Mouse (Mus musculus) E14TG2a.4 (cell line): ENCODE measurements around the gene Tmem143.

Experiments
- CTCF ChIP-seq: conservative IDR thresholded peaks from 2 replicates; pipeline ENCODE4 v1.5.1; 2014; ENCODE audit warnings: low read length
- NANOG ChIP-seq: IDR thresholded peaks from 2 replicates; pipeline ENCODE4 v1.6.1; 2014; ENCODE audit warnings: borderline replicate concordance, low read length, mixed read lengths
- POU5F1 ChIP-seq: IDR thresholded peaks from 2 replicates; pipeline ENCODE4 v1.6.1; 2014; ENCODE audit warnings: low read length, borderline replicate concordance

DNA sequence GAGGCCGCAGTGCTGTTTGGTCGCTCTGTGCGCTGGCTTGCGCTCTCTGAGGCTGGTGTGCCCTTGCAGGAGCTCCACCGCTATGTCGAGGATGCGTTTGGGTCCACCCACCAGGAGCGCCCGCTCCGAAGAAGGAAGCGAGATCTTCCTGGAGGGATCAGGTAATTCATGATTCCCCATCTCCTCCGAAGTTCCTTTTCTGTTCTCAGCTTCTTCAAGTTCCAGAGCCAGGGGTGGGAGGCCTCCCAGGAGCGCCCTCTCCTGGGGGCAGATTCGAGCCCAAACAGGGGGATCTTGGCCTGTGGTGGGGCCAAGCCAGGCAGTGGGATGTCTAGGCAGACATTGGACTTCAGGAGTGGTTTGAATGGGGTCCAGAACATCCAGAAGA is 27.7 kb downstream of the Tmem143 start:
- TF ChIP-seq CTCF (peak; percentile 41), POU5F1 (no peak), NANOG (no peak)
